Mouse (Mus musculus): ENCODE data around the gene Des.

GRCm38 (mm10) chr1:75342874-75343416 is 17.2 kb upstream of the Des start:
- TF ChIP-seq CTCF (IDR thresholded peaks at IDR 0.05 in 2 of 3, conservative IDR thresholded peaks at IDR 0.05 in 1 of 3; ENCODE audit: control insufficient read depth in 1 of 3, insufficient read depth in 1 of 3, low read depth in 2 of 3, low read length in 3 of 3, poor library complexity in 1 of 3, severe bottlenecking in 1 of 3) (peak; percentile 88 to 91 (median 91)), CHD2 (IDR thresholded peaks at IDR 0.05; ENCODE audit: low read length) (no peak), ELF1 (IDR thresholded peaks at IDR 0.05; ENCODE audit: low read depth, low read length) (no peak), POLR2A (IDR thresholded peaks at IDR 0.05; ENCODE audit: control insufficient read depth in 1 of 2, insufficient read depth in 1 of 2, low read depth in 1 of 2, low read length in 2 of 2, poor library complexity in 1 of 2) (no peak), ZMIZ1 (IDR thresholded peaks at IDR 0.05; ENCODE audit: low read depth, low read length) (no peak)
